Mouse (Mus musculus) hindlimb bud, embryonic 11.5 days (tissue): ENCODE results near the gene Spata31d1b.
"Not testable (repeated sequence)": the region's sequence is repeated elsewhere in the genome, so short reads cannot be mapped to it uniquely, and the experiment has no call there.

Experiments used
- DNase-seq: peaks from one replicate; pipeline ENCODE4 v3.0.0-alpha.2; 2012; ENCODE audit warnings: low read depth, low spot score; ENCODE audit errors: extremely low spot score

Spata31d1b gene

DNA sequence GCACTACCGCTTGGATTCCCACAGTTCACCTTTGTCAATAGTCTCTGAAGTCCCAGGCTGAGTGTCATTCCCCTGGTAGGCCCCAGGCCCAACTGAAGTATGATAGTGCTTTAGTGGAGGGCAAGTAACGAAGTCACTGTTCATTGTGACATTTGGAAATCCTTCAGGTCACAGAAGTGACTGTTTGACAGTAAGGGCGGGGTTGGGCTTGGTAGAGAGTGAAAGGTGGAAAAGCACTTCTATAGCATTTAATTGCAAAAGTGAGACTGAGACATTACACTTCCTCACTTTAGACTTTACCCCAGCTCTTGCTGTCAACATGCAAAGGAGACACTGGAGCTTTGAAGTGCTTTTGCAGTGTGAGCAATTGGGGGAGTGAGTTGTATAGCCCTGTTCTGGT, 18.1 kb upstream of the Spata31d1b start, which contains the start of gene 4921517D22Rik:
Gene 4921517D22Rik, minus strand, starts transcription at position 101 of the 400 bp plus-strand sequence.
- no peak for DNase-seq

DNA sequence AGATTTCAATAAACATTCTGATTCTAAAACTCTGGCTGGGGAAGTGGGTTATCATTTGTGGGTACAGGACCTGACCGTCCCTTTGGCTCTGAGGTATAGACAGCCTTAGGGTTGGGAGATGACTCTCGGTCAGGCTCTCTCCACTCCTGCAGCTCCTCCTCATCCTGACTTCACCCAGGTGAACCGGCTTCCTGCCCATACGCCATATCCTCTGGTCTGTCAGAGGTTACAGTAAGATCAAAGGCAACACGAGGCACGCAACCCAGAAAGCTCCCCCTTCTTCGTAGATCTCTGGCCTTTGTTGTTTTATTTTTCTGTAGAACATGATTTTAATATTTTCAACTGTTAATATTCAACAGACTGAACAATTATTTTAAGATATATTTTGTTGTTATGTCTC, 16.3 kb upstream of the Spata31d1b start:
- DNase-seq = no peak

DNA sequence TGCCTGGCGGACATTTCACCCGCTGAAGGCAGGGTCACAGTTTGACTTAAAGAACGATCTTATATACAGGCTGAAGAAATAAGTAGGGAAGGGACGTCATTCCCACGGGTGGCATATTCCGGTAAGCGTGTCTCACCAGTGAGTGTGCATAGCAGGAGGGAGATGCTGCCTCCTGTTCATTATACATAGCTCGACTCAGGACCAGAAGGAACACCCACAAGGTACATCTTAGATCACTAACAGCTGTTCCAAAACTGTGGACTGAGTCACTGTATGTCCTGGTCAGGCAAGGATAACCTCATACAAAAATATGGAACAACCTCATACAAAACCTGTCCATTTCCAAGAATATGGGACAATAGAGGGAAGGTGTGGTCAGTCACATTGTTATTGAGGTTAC, 13.0 kb upstream of the Spata31d1b start:
- DNase-seq = no peak

- DNase-seq = not testable (repeated sequence)
Observed at GRCm38 (mm10) chr13:59700137-59700536, 11.9 kb upstream of the Spata31d1b start.

GRCm38 (mm10) chr13:59703514-59703913, 8.6 kb upstream of the Spata31d1b start:
- DNase-seq = no peak

DNA sequence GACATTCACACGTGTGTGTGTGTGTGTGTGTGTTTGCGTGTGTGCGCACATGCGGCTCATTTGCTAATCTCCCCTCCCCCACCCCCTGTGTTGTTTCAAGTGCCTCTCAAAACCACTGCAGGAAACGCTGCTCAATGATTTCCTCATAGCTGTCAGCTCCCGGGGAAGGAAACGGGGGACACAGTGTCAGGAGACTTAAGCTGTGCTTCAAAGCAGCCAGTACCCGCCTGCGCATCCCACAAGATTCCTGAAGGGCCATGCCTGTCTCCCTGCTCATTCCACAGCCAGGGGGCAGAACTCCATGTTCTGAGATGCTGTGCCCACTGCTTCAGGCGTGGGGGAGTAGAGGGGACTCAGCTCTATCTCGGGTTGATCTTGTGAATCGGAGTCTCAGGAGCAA, 7.5 kb upstream of the Spata31d1b start:
- DNase-seq = no peak

GRCm38 (mm10) chr13:59710230-59710629, 1.9 kb upstream of the Spata31d1b start, which contains the start of gene Spata31d1a:
Gene Spata31d1a (minus strand): TSS chr13:59710330.
- DNase-seq = no peak

DNA sequence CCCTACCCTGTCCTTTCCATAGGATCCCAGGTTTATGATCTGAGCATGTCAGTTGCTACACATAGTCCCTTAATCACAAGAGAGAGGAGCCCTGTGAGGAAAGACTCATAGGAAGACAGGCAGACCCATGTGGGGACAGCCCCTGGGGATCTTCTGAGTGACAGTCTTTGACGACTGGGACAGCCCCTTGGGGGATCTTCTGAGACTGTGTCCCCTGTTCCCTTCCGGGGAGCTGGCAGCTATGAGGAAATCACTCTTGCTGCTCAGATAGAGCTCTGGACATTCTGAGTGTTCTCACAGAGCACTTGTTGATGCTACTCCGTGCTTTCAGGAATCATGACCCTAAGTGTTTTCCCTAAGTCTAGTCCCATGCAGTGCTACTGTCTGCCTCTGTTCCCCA, 1.6 kb downstream of the Spata31d1b start:
- no peak for DNase-seq

GRCm38 (mm10) chr13:59718857-59719440, 6.9 kb downstream of the Spata31d1b start:
- not testable (repeated sequence) for DNase-seq

- DNase-seq = no peak
Observed at GRCm38 (mm10) chr13:59719475-59719874, 7.4 kb downstream of the Spata31d1b start.

GRCm38 (mm10) chr13:59722089-59722488, 10.0 kb downstream of the Spata31d1b start:
- DNase-seq = not testable (repeated sequence)

DNA sequence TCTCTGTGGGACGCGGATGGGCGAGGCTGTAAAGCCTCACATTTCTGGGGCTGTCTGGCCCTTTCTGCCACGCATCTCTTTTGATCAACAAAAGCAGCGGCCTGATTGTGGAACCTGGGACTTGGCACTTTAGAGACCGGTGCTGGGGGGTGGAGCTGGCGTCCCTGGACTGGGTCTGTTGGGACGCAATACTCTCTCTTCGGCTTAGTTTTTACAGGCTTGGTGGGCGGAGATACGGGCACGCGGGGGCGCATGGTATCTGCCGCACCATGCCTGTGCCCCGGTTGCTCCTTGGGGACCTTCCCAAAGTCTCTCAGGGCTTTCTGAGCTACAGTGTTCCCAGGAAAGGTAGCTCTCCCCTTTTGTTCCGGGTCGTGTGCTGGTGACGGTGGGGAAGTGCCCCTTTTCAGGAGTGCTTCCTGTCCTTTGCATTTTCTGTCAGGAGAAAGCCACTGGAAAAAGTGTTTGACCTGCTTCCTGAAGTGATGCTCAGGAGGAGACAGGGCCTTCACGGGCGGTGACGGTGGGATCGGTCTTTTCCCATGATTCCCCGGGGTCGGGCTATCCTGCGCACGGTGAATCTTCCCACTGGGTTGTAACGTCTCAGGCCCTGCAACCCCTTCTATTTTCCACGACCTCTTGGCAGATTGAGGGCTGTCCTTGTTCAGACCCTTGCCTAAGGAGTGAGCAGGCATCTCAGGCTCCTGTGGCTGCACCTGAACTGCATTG, 14.2 kb downstream of the Spata31d1b start:
- no peak for DNase-seq

DNA sequence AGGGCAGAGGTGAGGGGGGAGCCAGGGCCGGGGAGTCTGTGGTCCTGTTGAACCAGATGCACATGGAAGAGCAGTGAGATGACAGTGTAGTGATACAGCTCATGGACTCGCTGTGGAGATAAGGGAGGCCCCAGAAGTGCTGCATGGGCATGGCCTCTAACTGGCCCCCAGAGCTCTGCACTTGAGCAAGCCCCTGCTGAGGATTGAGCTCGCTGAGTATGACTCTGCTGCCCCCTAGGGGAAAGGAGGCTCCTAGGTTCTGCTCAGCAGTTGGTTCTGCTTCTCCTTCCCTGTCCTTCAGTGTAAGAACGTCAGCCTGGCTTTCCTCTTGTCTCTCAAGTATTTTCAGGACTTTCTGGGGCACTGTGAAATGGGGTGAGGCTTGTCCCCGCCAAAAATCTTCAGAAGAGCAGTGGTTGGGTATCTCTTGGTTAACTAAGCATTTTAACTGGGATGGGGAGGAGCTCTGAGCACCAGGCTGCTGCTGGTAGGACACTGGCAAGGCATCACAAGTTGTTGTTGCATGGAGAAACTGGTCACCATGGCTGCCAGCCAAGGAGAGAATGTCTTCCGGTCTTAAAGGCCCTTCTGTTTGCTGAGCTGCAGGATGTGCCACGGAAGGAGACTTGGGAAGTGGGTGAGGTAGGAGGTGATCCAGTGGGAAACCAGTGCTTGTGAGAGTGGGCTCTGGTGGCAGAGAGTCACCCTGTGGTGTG, 16.5 kb downstream of the Spata31d1b start:
- DNase-seq = peak; percentile 75

GRCm38 (mm10) chr13:59731652-59732051, 19.6 kb downstream of the Spata31d1b start, which contains the start of gene Spata31d1d:
Gene Spata31d1d (minus strand): TSS chr13:59731752.
- DNase-seq = no peak

- DNase-seq = no peak
Observed at GRCm38 (mm10) chr13:59733936-59734335, 21.9 kb downstream of the Spata31d1b start.

DNA sequence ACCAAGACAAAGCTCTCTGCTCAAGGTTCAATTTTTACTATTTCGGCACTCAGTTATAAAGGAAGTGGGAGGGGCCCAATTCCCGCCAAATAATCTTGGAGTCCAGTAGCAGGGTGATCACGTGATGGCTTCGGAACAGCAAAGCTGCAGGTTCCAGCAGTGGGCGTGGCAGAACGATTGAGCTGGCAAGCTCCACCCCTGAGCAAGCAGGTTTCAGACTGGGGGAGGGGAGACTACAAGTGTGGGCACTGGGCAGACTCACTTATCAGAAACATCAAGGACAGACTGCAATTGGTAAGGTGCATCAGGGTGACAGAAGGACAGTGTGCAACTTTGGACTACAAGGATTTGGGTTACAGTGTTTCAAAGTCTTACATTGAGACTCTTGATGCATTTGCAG, 22.3 kb downstream of the Spata31d1b start:
- DNase-seq = not testable (repeated sequence)

GRCm38 (mm10) chr13:59735190-59735589, 23.1 kb downstream of the Spata31d1b start:
- DNase-seq = no peak

GRCm38 (mm10) chr13:59738455-59738854, 26.4 kb downstream of the Spata31d1b start:
- DNase-seq = no peak

DNA sequence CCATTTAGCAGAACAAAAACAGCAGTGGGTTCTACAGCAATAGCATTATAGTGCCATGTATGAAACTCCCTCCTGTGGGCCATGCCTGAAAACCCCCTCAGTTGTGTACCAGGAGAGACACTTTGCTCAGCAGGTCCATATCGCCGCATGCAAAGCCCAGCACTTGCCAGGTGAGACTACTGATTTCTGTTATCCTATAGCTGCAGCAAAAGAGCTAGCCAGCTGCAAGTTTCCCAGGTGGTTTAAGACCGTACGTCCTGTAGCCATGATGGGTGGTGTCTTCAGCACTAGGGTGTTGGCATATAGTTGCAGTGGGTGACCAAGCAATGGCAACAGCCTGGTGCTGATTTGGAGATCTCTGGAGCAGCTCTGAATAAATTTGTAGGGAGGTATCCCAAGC, 27.3 kb downstream of the Spata31d1b start:
- DNase-seq = no peak

DNA sequence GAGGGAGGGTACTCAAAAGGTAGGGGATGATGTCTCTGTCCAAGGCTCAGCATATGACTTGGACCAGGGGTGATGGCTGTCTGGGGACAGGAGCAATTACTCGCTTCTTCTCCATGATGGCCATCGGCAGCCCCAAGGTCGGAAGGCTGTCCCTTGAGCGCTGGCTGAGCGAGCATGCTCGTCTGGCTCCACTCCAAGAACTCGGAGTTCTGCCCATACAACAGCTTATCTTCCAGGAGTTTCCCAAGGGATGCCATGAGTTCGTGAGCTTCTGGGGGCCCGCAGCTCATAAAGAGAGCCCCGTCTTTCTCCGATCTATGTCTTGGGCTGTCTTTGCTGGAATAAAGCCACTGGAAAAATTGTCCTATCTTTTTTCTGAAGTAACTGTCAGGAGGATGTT, 29.0 kb downstream of the Spata31d1b start:
- no peak for DNase-seq

GRCm38 (mm10) chr13:59741697-59742096, 29.6 kb downstream of the Spata31d1b start:
- DNase-seq = no peak

DNA sequence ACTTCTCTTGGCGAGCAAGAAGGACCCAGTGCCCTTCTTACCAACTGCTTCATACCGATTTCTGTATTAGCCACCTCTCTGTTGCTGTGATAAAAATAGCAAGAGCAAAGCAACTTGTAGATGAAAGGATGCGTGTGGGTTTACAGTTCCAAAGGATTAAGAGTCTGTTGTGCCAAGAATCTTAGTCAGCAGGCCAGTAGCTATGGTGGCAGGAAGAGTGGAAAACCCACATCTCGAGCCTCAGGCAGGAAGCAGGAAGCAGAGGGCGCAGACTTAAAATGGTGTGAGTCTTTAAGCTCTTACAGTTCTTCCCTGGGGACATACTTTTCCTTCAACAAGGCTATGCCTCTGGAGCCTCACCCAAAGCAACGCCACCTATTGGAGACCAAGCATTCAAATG, 33.4 kb downstream of the Spata31d1b start:
- no peak for DNase-seq
